Mouse (Mus musculus): ENCODE measurements around the gene C6.

The C6 gene

DNA sequence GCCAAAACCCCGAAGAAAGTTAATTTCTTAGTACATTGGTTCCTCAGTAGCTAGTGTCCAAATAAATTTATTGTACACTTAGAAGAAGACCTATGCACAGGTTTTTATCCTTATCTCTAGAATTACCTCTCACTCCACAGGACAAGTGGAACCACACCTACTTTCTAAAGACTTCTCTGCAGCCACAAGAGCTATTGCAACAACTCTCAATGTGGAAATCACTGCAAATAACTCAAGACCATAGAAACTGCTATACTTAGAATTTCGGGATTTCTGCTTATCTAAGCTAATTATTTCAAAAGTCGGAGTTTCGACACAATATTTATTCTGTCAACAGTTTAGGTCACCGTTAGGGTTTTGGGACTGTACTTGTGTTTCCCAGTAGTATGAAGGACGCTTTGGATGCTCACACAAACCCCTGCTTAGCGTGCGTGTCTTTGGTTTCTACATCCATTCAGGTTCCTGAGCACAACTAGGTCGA, at the start of gene C6:
Gene C6 (plus strand): TSS at position 346 of the 481 bp plus-strand sequence.
- DNase-seq (ENCODE audit: low read depth, low spot score): no peak

DNA sequence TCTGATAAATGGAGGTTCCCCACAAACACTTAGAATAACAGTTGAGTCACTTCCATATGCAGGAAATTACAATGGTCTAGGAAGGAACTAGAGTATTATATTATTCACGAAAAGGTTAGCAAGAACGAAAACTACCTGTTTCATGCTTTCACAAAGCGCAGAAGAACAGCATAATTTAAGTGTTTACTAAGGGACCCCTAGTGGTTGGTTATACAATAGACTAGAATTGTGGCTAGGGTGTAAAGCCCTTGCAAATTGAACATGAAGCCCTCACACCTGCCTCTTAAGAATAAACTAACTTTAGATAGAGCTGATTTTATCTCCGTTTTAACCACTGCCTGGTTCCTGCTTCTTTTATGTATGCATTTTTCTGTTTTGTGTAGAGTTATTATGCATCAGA, 29.4 kb upstream of the C6 start:
- DNase-seq (ENCODE audit: low read depth, low spot score): no peak

DNA sequence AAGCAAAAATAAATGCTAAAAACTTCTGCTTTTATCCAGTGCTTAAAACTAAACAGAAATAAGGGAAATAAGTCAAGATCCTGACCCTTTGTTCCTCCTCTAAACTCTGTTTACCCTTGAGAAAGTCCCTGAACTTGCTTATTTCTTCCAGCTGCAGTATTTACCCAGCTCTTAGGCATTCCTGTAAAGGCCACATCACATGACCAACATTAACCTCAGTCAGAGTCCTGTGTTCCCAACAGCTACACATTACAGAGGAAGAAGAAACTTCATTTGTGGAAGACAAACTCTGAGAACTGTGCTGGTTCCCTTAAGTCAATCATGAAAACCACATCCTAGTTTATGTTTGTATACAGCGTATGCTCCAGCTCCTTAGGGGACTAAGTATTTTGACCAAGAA, 7.2 kb downstream of the C6 start:
- DNase-seq (ENCODE audit: low read depth, low spot score): no peak

DNA sequence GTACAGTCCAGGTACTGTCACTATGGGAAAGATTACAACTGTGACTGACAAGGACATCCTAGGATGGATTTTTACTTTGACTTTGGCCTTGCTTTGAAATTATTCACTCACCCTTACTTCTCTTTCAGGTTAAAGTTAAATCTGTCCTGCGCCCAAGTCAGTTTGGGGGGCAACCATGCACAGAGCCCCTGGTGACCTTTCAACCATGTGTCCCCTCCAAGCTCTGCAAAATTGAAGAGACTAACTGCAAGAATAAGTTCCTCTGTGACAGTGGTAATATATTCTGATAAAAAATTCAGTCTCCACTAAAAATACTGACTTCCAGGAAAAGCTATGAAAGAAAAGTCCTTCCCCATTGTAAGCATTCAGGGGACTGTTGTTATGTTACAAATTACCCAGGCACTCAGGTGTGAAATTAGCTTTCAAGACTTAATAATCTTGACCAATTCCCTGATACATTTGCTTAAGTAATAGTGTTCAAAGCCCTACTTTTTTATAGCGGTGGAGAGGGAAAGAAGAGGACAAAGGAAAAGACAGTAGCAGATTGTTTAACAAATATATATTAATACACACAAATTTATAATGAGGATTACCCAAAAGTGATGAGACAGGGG, 8.1 kb downstream of the C6 start:
- no peak for DNase-seq (ENCODE audit: low read depth, low spot score)

DNA sequence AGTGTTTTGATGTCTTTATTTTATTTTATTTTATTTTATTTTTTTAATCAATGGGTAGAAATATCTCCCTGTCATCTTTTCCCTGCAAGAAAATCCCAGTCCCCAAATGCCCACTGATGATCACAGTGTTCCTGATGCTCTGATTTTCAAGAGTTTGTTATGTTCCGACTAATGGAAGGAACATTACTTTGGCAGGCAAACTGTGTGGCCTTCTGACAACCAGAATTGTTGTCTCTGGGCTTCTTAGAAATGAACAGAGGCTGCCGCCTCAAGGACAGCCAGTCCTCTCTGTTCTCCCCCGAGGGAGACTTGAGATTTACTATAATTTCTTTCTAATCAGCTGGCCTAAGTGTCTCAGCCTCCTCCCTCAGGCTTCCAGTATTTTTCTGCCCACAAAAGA, 20.7 kb downstream of the C6 start:
- DNase-seq (ENCODE audit: low read depth, low spot score): no peak

DNA sequence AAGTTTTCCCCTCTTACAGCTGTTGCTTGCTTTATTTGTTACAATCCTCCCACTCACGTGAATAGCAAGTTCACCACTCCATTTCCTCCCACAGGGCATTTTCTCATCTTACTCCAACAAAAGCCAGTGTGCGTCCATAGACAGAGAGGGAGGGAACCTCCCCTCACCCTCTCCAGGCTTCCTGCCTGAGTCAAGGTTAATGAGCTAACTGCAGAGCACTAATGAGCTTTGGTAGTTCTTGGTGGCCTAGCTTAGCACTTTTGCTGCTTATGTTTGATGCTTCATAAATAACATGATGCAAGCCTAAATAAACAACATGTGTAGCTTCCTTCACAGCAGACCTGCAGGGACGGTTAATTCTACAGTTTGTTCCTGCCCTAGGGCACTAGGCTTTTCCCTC, 63.4 kb downstream of the C6 start:
- no peak for DNase-seq (ENCODE audit: low read depth, low spot score)

DNA sequence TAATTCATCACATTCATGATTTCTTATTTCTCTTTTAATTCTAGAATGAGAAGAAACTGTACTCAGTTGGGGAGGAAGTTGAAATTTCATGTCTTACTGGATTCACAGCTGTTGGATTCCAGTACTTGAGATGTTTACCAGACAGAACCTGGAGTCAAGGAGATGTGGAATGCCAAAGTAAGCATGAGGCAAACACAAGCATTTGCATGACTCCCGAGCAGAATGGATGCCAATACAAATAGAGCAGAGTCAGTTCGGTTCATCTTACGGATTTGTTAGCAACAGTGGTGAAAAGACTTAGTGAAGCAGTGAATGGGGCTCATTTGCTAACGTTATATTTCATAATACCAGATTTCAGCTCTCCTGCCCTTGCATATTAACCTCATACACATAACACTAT, 69.9 kb downstream of the C6 start:
- DNase-seq (ENCODE audit: low read depth, low spot score): no peak

DNA sequence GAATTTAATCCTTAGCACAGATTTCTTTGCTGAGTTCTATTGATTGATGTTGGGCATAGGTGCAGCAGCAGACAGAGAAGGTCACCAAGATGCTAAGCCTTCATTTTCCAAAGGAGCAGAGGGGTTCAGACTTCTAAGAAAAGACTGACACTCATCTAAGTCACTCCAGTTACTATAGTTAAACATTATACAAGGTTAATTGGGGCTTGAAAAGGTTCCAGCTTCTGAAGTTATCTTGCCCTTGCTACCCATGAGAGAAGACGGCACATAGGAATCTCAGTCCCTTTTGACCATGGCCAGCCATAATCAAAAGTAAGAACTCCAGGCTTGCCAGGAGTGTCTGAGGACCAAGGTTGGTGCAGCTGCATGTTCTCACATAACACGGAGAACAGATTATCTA, 77.3 kb downstream of the C6 start:
- no peak for DNase-seq (ENCODE audit: low read depth, low spot score)

DNA sequence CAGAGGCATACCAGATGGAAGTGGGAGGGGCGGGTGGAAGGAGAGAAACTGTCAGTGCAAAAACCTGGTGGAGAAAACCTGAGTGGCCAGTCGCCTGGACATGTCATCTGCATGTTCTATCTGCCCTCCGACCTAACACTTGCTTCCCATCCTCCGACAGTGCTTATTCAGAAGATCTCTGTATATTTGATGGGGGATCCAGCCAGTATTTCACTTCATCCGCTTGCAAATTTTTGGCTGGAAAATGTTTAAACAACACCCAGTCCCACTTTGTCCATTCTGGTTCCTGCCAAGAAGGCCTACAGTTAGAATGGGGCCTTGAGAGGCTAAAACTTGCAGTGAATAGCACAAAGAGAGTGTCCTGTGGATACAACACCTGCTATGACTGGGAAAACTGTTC, 81.2 kb downstream of the C6 start:
- DNase-seq (ENCODE audit: low read depth, low spot score): no peak

DNA sequence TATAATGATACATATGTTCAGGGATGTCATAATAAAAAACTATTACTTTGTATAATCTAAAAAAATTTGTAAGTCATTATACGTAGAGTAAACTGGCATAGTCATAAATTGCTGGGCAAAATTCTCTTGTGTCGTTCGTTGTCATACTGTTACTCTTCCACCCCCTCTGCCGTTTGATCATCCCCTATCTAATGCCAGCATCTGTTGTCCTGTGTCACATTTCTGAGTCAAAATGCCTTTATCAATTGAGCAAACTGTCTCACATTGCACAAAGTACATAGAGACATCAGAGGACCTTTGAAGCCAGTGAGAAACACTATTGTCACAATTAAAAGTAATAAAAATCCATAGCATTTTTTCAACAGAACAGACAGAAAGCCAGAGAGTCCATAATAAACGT, 88.0 kb downstream of the C6 start:
- DNase-seq (ENCODE audit: low read depth, low spot score): no peak

DNA sequence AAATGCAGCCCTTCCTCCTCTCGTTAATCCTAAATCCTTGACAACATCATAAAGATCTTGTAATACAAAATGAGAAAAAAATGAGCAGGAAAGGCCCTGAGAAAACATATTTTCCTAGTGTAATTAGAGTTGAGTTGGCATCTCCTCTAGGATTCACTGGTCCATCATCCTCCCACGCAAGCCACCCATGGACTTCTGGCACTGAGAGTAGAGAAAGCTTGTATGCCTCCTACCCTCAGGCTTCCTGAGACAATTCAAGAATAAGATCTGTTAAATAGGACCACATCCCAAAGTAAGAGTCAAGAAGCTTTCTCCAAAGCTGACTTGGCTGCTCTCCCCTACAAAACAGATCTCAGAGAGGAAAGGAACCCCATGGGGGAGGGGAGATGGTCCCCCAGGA, 88.7 kb downstream of the C6 start:
- DNase-seq (ENCODE audit: low read depth, low spot score): no peak

DNA sequence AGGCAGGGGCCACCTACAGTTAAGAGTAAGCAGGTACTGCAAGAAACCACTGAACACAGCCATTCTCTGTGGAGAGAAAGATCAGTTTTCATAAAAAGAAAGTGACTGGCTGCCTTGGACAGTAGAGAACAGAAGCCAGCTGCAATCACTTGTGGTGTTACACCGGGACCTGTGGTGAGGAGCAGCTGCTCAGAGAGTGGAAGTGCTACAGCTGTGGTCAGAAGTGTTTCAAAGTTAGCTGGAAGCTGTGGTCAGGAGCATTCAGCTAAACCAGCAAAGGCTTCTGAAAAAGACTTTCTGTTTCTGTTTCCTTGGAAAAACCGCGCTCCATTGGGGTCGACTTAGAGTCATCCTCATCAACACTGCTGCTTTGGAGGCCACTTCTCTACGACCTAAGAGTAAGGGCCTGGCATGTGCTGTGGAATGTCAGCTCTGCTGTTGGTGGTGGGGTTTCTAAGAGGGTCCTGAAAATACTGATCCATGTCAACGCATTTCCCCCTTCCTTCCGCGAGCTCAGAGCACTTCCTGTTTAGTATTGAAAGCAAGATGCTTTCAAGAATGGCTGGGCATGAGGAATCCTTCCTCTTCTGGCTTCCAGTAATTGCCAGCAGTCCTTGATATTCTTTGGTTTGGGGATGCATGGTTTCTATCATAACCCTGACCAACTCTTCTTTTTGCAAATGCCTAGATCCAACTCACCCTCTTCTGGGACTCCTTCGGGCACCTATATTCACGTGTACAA, 89.9 kb downstream of the C6 start:
- no peak for DNase-seq (ENCODE audit: low read depth, low spot score)

DNA sequence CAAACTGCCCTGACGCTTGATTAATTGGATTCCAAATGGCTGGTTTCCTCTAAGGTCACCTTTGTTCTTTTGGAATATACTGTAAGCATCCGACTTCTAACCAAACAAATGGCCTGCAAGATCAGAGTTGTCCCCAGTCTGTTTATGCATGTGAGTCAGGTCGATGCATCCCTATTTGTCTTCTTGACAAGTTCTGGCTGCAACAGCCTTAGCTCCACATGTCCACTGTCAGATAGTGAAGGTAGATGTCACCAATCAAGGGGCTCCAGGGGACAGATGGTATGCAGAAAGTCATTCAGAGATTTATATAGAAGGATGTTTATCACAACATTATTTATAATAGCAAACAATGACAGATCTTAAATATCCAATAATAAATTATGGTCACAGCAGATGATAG, 91.5 kb downstream of the C6 start:
- no peak for DNase-seq (ENCODE audit: low read depth, low spot score)

DNA sequence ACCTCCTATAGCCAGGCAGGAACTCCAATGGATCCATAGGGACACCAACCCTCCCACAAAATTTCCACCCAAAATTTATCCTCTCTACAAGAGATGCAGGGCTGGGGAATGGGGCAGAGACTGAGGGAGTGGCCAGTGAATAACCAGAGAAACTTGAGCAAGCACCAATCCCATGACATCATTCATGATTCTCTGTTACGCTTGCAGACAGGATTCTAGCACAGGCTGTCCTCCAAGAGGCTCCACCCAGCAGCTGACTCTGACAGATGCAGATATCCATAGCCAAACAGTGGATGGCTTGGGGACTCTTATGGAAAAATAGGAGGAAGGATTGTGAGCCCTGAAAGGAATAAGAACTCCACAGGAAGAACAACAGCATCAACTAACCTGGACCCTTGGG, 94.2 kb downstream of the C6 start:
- DNase-seq (ENCODE audit: low read depth, low spot score): no peak

DNA sequence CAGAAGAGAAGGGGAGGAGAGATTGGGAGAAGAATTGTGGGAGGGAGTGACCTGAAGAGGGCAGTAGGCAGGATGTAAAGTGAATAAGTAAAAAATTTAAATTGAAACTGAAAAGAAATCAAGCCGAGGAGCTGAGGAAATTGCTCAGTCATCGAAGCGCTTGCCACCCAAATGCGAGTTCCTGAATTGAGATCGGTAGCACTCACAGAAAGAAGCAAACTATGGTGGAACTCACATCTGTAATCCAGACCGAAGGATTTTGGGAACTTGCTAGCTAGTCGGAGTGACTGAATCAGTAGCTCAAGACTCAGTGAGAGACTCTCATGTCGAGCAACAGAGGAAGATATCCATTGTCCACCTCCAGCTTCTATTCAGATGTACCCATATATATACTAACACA, 94.8 kb downstream of the C6 start:
- no peak for DNase-seq (ENCODE audit: low read depth, low spot score)

DNA sequence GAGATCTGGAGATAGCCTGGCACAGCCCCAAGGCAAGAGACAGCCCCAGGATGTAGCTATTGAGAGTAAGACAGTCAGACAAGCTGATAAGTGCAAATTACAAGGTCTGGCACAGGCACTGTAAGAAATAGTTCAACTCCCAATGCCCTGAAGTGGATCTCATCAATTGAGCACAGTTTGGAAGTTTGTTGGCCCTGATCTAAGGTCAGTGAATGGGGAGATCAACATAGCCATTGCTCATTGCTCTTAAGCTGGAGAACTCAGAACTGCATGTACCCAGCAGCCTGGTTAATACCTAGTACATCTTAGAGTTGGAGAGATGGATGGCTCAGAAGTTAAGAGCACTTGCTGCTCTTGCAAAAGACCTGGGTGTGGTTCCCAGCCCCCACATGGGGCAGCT, 100.8 kb downstream of the C6 start:
- no peak for DNase-seq (ENCODE audit: low read depth, low spot score)

DNA sequence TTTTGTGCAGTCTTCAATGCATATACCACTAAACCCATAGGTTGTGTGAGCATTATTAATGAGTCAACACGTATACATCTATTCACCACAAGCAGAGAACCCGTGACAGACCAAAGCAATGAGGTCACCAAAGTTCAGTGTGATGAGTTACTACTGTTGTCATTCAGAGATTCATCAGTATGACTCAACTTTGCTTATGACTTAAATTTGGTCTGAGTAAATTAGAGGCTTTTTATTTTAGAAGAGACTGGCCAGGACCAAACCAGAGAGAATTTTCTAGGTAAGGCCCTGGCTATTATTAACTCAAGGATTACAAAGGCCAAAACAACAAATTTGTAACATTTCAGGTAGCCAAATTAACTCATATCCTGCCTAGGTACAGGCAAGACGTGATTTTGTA, 109.4 kb downstream of the C6 start:
- DNase-seq (ENCODE audit: low read depth, low spot score): no peak

DNA sequence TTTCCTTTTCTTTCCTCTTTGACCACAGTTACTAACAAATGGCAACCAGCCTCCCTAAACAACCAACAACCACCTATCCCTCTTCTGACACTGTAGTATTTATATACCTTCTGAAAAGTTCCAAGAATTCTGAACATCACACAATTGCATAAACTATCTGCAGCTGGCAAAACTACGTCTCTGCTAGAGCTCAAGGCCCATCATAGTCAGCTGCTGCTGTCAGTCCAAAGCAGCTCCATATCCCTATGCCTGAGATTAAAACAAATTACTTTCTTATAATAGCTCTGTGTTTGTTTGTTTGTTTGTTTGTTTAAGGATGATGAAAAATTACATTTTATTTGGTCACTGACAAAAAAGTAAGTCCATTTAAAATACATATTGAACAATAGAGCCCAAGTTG, 123.0 kb downstream of the C6 start:
- no peak for DNase-seq (ENCODE audit: low read depth, low spot score)

Data from c-Kit-negative CD71-positive TER-119-positive erythroid progenitor cells, embryonic 14.5 days (primary cell).